Mouse (Mus musculus): ENCODE data around the gene Ahnak. TPM values are rescaled to one million over a fixed set of nuclear protein-coding genes. Genes with fewer than 3 reads are reported as not detected.

The Ahnak gene
- polyA plus RNA-seq, 1 experiment from 2014 or later, result 22.2 TPM

GRCm38 (mm10) chr19:9090191-9090590 is 101.1 kb downstream of the Ahnak start:
- no peak for ATAC-seq (replicated peaks; ENCODE audit: low FRiP score, low TSS enrichment, low read depth)
- no peak for DNase-seq (ENCODE audit: low spot score)
- Histone ChIP-seq H3K9me3 (ENCODE audit: control insufficient read depth, low read length) (no peaks in the 10 kb centered on the region), H3K27ac (ENCODE audit: low read depth) (no peak overlapping the region), H3K27me3 (replicated peaks; ENCODE audit: control insufficient read depth, insufficient read depth, low read length) (no peaks in the 10 kb centered on the region), H3K36me3 (ENCODE audit: control insufficient read depth, insufficient read depth, low read length) (no peaks in the 10 kb centered on the region), H3K4me3 (ENCODE audit: low read depth, low read length) (no peak overlapping the region), H3K9ac (ENCODE audit: low read length) (no peak overlapping the region), H3K4me1 (replicated peaks; ENCODE audit: control insufficient read depth, insufficient read depth, low read length) (no peaks in the 10 kb centered on the region), H3K4me2 (ENCODE audit: low read length) (no peak overlapping the region)
- WGBS, result 70% methylated on average over 4 of the region's 4 CpGs

GRCm38 (mm10) chr19:9090709-9091108 is 101.6 kb downstream of the Ahnak start:
- Histone ChIP-seq H3K4me3 (ENCODE audit: low read depth, low read length) (no peak overlapping the region), H3K27me3 (replicated peaks; ENCODE audit: control insufficient read depth, insufficient read depth, low read length) (no peaks in the 10 kb centered on the region), H3K27ac (ENCODE audit: low read depth) (no peak overlapping the region), H3K4me2 (ENCODE audit: low read length) (no peak overlapping the region), H3K4me1 (replicated peaks; ENCODE audit: control insufficient read depth, insufficient read depth, low read length) (no peaks in the 10 kb centered on the region), H3K9me3 (ENCODE audit: control insufficient read depth, low read length) (no peaks in the 10 kb centered on the region), H3K9ac (ENCODE audit: low read length) (no peak overlapping the region), H3K36me3 (ENCODE audit: control insufficient read depth, insufficient read depth, low read length) (no peaks in the 10 kb centered on the region)
- DNase-seq (ENCODE audit: low spot score) (no peak), ATAC-seq (replicated peaks; ENCODE audit: low FRiP score, low TSS enrichment, low read depth) (no peak)
- 60% methylated on average over 2 of the region's 2 CpGs for WGBS

GRCm38 (mm10) chr19:9095111-9095510 is 106.0 kb downstream of the Ahnak start:
- H3K4me3 ChIP-seq (ENCODE audit: low read depth, low read length), result no peak overlapping the region
- ATAC-seq (replicated peaks; ENCODE audit: low FRiP score, low TSS enrichment, low read depth) (no peak), DNase-seq (ENCODE audit: low spot score) (no peak)
- no peaks in the 10 kb centered on the region for H3K27me3 ChIP-seq (replicated peaks; ENCODE audit: control insufficient read depth, insufficient read depth, low read length)
- H3K4me2 ChIP-seq (ENCODE audit: low read length), result no peak overlapping the region
- 64% methylated on average over 5 of the region's 5 CpGs for WGBS
- no peak overlapping the region for H3K9ac ChIP-seq (ENCODE audit: low read length)
- no peaks in the 10 kb centered on the region for H3K9me3 ChIP-seq (ENCODE audit: control insufficient read depth, low read length)
- H3K27ac ChIP-seq (ENCODE audit: low read depth), result no peak overlapping the region
- H3K36me3 ChIP-seq (ENCODE audit: control insufficient read depth, insufficient read depth, low read length), result no peaks in the 10 kb centered on the region
- no peaks in the 10 kb centered on the region for H3K4me1 ChIP-seq (replicated peaks; ENCODE audit: control insufficient read depth, insufficient read depth, low read length)

GRCm38 (mm10) chr19:9097441-9097840 is 108.4 kb downstream of the Ahnak start:
- Histone ChIP-seq H3K36me3 (ENCODE audit: control insufficient read depth, insufficient read depth, low read length) (no peaks in the 10 kb centered on the region), H3K27ac (ENCODE audit: low read depth) (no peak overlapping the region), H3K27me3 (replicated peaks; ENCODE audit: control insufficient read depth, insufficient read depth, low read length) (no peaks in the 10 kb centered on the region), H3K9ac (ENCODE audit: low read length) (no peak overlapping the region), H3K4me1 (replicated peaks; ENCODE audit: control insufficient read depth, insufficient read depth, low read length) (no peaks in the 10 kb centered on the region), H3K9me3 (ENCODE audit: control insufficient read depth, low read length) (no peaks in the 10 kb centered on the region), H3K4me2 (ENCODE audit: low read length) (no peak overlapping the region), H3K4me3 (ENCODE audit: low read depth, low read length) (no peak overlapping the region)
- no peak for ATAC-seq (replicated peaks; ENCODE audit: low FRiP score, low TSS enrichment, low read depth)
- 85% methylated on average over 13 of the region's 13 CpGs for WGBS
- DNase-seq (ENCODE audit: low spot score), result no peak

GRCm38 (mm10) chr19:9099751-9100150 is 110.7 kb downstream of the Ahnak start:
- Histone ChIP-seq H3K4me2 (ENCODE audit: low read length) (no peak overlapping the region), H3K9me3 (ENCODE audit: control insufficient read depth, low read length) (no peaks in the 10 kb centered on the region), H3K4me1 (replicated peaks; ENCODE audit: control insufficient read depth, insufficient read depth, low read length) (0 out of 2 replicates have a peak, but pooled peaks cover under 1% of the 10 kb centered on the region), H3K27me3 (replicated peaks; ENCODE audit: control insufficient read depth, insufficient read depth, low read length) (no peaks in the 10 kb centered on the region), H3K4me3 (ENCODE audit: low read depth, low read length) (no peak overlapping the region), H3K9ac (ENCODE audit: low read length) (no peak overlapping the region), H3K36me3 (ENCODE audit: control insufficient read depth, insufficient read depth, low read length) (no peaks in the 10 kb centered on the region), H3K27ac (ENCODE audit: low read depth) (no peak overlapping the region)
- DNase-seq (ENCODE audit: low spot score) (no peak), ATAC-seq (replicated peaks; ENCODE audit: low FRiP score, low TSS enrichment, low read depth) (no peak)
- WGBS, result 87% methylated on average over 8 of the region's 8 CpGs

- WGBS, result 75% methylated on average over 17 of the region's 17 CpGs
- H3K9ac ChIP-seq (ENCODE audit: low read length), result no peak overlapping the region
- 0 out of 2 replicates have a peak, but pooled peaks cover 4% of the 10 kb centered on the region for H3K4me1 ChIP-seq (replicated peaks; ENCODE audit: control insufficient read depth, insufficient read depth, low read length)
- no peak overlapping the region for H3K4me2 ChIP-seq (ENCODE audit: low read length)
- ATAC-seq (replicated peaks; ENCODE audit: low FRiP score, low TSS enrichment, low read depth) (no peak), DNase-seq (ENCODE audit: low spot score) (no peak)
- no peaks in the 10 kb centered on the region for H3K27me3 ChIP-seq (replicated peaks; ENCODE audit: control insufficient read depth, insufficient read depth, low read length)
- H3K36me3 ChIP-seq (ENCODE audit: control insufficient read depth, insufficient read depth, low read length), result no peaks in the 10 kb centered on the region
- no peaks in the 10 kb centered on the region for H3K9me3 ChIP-seq (ENCODE audit: control insufficient read depth, low read length)
- no peak overlapping the region for H3K4me3 ChIP-seq (ENCODE audit: low read depth, low read length)
- H3K27ac ChIP-seq (ENCODE audit: low read depth), result no peak overlapping the region
Observed at GRCm38 (mm10) chr19:9100297-9101061, 111.4 kb downstream of the Ahnak start.

- H3K27me3 ChIP-seq (replicated peaks; ENCODE audit: control insufficient read depth, insufficient read depth, low read length), result no peaks in the 10 kb centered on the region
- H3K4me2 ChIP-seq (ENCODE audit: low read length), result no peak overlapping the region
- H3K27ac ChIP-seq (ENCODE audit: low read depth), result no peak overlapping the region
- 65% methylated on average over 2 of the region's 2 CpGs for WGBS
- no peak for DNase-seq (ENCODE audit: low spot score)
- no peaks in the 10 kb centered on the region for H3K36me3 ChIP-seq (ENCODE audit: control insufficient read depth, insufficient read depth, low read length)
- no peak for ATAC-seq (replicated peaks; ENCODE audit: low FRiP score, low TSS enrichment, low read depth)
- H3K9me3 ChIP-seq (ENCODE audit: control insufficient read depth, low read length), result no peaks in the 10 kb centered on the region
- H3K4me1 ChIP-seq (replicated peaks; ENCODE audit: control insufficient read depth, insufficient read depth, low read length), result 0 out of 2 replicates have a peak, but pooled peaks cover 4% of the 10 kb centered on the region
- H3K9ac ChIP-seq (ENCODE audit: low read length), result no peak overlapping the region
- H3K4me3 ChIP-seq (ENCODE audit: low read depth, low read length), result no peak overlapping the region
Observed at GRCm38 (mm10) chr19:9101062-9101457, 112.0 kb downstream of the Ahnak start.

GRCm38 (mm10) chr19:9103986-9104385 is 114.9 kb downstream of the Ahnak start:
- 82% methylated on average over 4 of the region's 4 CpGs for WGBS
- H3K4me2 ChIP-seq (ENCODE audit: low read length), result no peak overlapping the region
- ATAC-seq (replicated peaks; ENCODE audit: low FRiP score, low TSS enrichment, low read depth) (no peak), DNase-seq (ENCODE audit: low spot score) (no peak)
- no peaks in the 10 kb centered on the region for H3K36me3 ChIP-seq (ENCODE audit: control insufficient read depth, insufficient read depth, low read length)
- no peaks in the 10 kb centered on the region for H3K27me3 ChIP-seq (replicated peaks; ENCODE audit: control insufficient read depth, insufficient read depth, low read length)
- H3K4me3 ChIP-seq (ENCODE audit: low read depth, low read length), result no peak overlapping the region
- H3K27ac ChIP-seq (ENCODE audit: low read depth), result no peak overlapping the region
- H3K9ac ChIP-seq (ENCODE audit: low read length), result no peak overlapping the region
- H3K9me3 ChIP-seq (ENCODE audit: control insufficient read depth, low read length), result no peaks in the 10 kb centered on the region
- peaks cover 20% of the 10 kb centered on the region for H3K4me1 ChIP-seq (replicated peaks; ENCODE audit: control insufficient read depth, insufficient read depth, low read length)

- no peak for DNase-seq (ENCODE audit: low spot score)
- Histone ChIP-seq H3K4me2 (ENCODE audit: low read length) (no peak overlapping the region), H3K27ac (ENCODE audit: low read depth) (0 out of 2 replicates have a peak overlapping the region, but pooled peaks have one; percentile 62), H3K9me3 (ENCODE audit: control insufficient read depth, low read length) (no peaks in the 10 kb centered on the region), H3K36me3 (ENCODE audit: control insufficient read depth, insufficient read depth, low read length) (no peaks in the 10 kb centered on the region), H3K27me3 (replicated peaks; ENCODE audit: control insufficient read depth, insufficient read depth, low read length) (no peaks in the 10 kb centered on the region), H3K4me3 (ENCODE audit: low read depth, low read length) (no peak overlapping the region), H3K4me1 (replicated peaks; ENCODE audit: control insufficient read depth, insufficient read depth, low read length) (peaks cover 20% of the 10 kb centered on the region), H3K9ac (ENCODE audit: low read length) (no peak overlapping the region)
- WGBS, result 60% methylated on average over 3 of the region's 3 CpGs
- ATAC-seq (replicated peaks; ENCODE audit: low FRiP score, low TSS enrichment, low read depth), result no peak
Observed at GRCm38 (mm10) chr19:9105101-9105685, 116.1 kb downstream of the Ahnak start.
